Mouse (Mus musculus) heart, embryonic 10.5 days (tissue): ENCODE results near the gene 4932411N23Rik. TPM values are rescaled to one million over a fixed set of nuclear protein-coding genes. Genes with fewer than 3 reads are reported as not detected.
"Not testable (repeated sequence)": the region's sequence is repeated elsewhere in the genome, so short reads cannot be mapped to it uniquely, and the experiment has no call there.

ENCODE experiments used
- DNase-seq: peaks from one replicate; pipeline ENCODE4 v3.0.0-alpha.2; 2017; ENCODE audit warnings: low spot score
- H3K27ac ChIP-seq: fragments of 300-500 bp; sonication (generic); 2 replicates; pipeline ENCODE4 v1.5.1; 2016; ENCODE audit warnings: mild to moderate bottlenecking
- H3K27me3 ChIP-seq: fragments of 300-500 bp; sonication (generic); 2 replicates; pipeline ENCODE4 v1.6.1; 2016; ENCODE audit warnings: mild to moderate bottlenecking; ENCODE audit not compliant: poor library complexity, insufficient read depth, severe bottlenecking
- H3K36me3 ChIP-seq: fragments of 300-500 bp; sonication (generic); 2 replicates; pipeline ENCODE4 v1.6.1; 2016; ENCODE audit warnings: mild to moderate bottlenecking, moderate library complexity
- H3K4me1 ChIP-seq: fragments of 300-500 bp; sonication (generic); 2 replicates; pipeline ENCODE4 v1.6.1; 2016; ENCODE audit warnings: mild to moderate bottlenecking
- H3K4me3 ChIP-seq: fragments of 300-500 bp; sonication (generic); 2 replicates; pipeline ENCODE4 v1.5.1; 2016; ENCODE audit warnings: mild to moderate bottlenecking, moderate library complexity
- H3K9me3 ChIP-seq: fragments of 300-500 bp; sonication (generic); 2 replicates; pipeline ENCODE4 v1.6.1; 2016; ENCODE audit warnings: mild to moderate bottlenecking, moderate library complexity
- WGBS: fragments of 180-500 bp; shearing (Covaris S2); methylation state at CpG from one replicate; pipeline ENCODE4 v1.1.7; 2016; 5-methylcytosine and 5-hydroxymethylcytosine counted together
- polyA plus RNA-seq: library from polyadenylated mRNA; unstranded; fragments of >200 nt; fragmentation: Nextera tagmentation; extraction: Ambion mirVana; gene quantifications from 2 replicates; pipeline ENCODE4 v1.2.1, GENCODE M21; 2016

4932411N23Rik gene
- not detected in 2 replicates for polyA plus RNA-seq

GRCm38 (mm10) chrX:126815768-126816167 is at the start of gene 4932411N23Rik:
Gene 4932411N23Rik (minus strand): TSS chrX:126815868.
- Histone ChIP-seq H3K27me3 (no peaks in the 10 kb centered on the region), H3K36me3 (no peaks in the 10 kb centered on the region), H3K4me3 (no peak within 1 kb of the TSS), H3K4me1 (no peaks in the 10 kb centered on the region), H3K27ac (no peak within 1 kb of the TSS), H3K9me3 (no peaks in the 10 kb centered on the region)
- no peak for DNase-seq

- Histone ChIP-seq H3K27ac (no peak overlapping the region), H3K4me3 (no peak overlapping the region), H3K27me3 (no peaks in the 10 kb centered on the region), H3K4me1 (no peaks in the 10 kb centered on the region), H3K36me3 (no peaks in the 10 kb centered on the region), H3K9me3 (no peaks in the 10 kb centered on the region)
- WGBS: 77% methylated on average over 5 of the region's 5 CpGs
- no peak for DNase-seq
Observed at GRCm38 (mm10) chrX:126779895-126780294, 35.8 kb downstream of the 4932411N23Rik start.

- H3K27me3 ChIP-seq, DNase-seq, H3K4me3 ChIP-seq, H3K9me3 ChIP-seq, H3K4me1 ChIP-seq, H3K27ac ChIP-seq, H3K36me3 ChIP-seq: not testable (repeated sequence)
- WGBS: 76% methylated on average over 5 of the region's 6 CpGs
Observed at GRCm38 (mm10) chrX:126777643-126778042, 38.0 kb downstream of the 4932411N23Rik start.

GRCm38 (mm10) chrX:126774846-126775245 is 40.8 kb downstream of the 4932411N23Rik start:
- 75% methylated on average over 5 of the region's 5 CpGs for WGBS
- H3K4me3 ChIP-seq, H3K4me1 ChIP-seq, H3K27me3 ChIP-seq, H3K36me3 ChIP-seq, H3K27ac ChIP-seq, DNase-seq, H3K9me3 ChIP-seq: not testable (repeated sequence)

- H3K27me3 ChIP-seq, H3K36me3 ChIP-seq, H3K9me3 ChIP-seq, DNase-seq, H3K27ac ChIP-seq, H3K4me1 ChIP-seq, H3K4me3 ChIP-seq: not testable (repeated sequence)
- WGBS: 69% methylated on average over 5 of the region's 6 CpGs
Observed at GRCm38 (mm10) chrX:126773511-126773910, 42.2 kb downstream of the 4932411N23Rik start.

Other genes with a start within 250 kb of the 4932411N23Rik start
- gene Gm382, start 224.1 kb upstream of the 4932411N23Rik start, polyA plus RNA-seq: not detected in 2 replicates